Mouse (Mus musculus) megakaryocyte progenitor cell, adult 5-6 weeks (primary cell): ENCODE data around the gene Cd4. TPM values are rescaled to one million over a fixed set of nuclear protein-coding genes. Genes with fewer than 3 reads are reported as not detected.

Experiments
- ATAC-seq: replicated peaks from 2 replicates; pipeline ENCODE4 v1.8.0; 2016; ENCODE audit warnings: mild to moderate bottlenecking, moderate TSS enrichment, inconsistent platforms; ENCODE audit not compliant: poor library complexity
- total RNA-seq, 2 experiments: library from RNA; stranded (forward) in 1 of 2; stranded (reverse) in 1 of 2; fragments of 157-497, 149-512 nt in 1 of 2; fragments of 200-1000 nt in 1 of 2; gene quantifications; 2 replicates each; pipeline versions ENCODE4 v1.2.3 to v1.2.4; 2015 to 2017

The Cd4 gene
- total RNA-seq, 2 experiments from 2014 or later: 0.08 to 0.42 TPM

DNA sequence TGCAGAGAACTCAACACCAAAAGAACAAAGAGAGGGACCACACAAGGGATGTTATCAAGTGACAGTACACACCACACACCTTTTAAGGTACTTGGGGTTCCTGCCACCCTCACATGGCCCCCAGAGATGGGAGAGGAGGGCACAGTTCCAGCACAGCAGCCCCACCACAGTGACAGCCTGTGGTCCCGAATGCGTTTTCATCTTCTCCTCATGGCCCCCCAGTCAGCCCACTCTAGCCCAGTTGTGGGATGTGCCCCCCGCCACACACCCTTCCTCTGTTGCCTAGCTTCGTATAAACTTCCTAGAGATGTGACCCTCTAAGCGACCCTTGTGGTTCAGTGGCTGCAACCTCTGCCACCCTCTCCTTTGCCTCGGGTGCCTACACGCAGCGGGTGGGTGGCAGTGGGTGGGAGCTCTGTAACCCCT is 2.1 kb downstream of the Cd4 start:
- no peak for ATAC-seq

DNA sequence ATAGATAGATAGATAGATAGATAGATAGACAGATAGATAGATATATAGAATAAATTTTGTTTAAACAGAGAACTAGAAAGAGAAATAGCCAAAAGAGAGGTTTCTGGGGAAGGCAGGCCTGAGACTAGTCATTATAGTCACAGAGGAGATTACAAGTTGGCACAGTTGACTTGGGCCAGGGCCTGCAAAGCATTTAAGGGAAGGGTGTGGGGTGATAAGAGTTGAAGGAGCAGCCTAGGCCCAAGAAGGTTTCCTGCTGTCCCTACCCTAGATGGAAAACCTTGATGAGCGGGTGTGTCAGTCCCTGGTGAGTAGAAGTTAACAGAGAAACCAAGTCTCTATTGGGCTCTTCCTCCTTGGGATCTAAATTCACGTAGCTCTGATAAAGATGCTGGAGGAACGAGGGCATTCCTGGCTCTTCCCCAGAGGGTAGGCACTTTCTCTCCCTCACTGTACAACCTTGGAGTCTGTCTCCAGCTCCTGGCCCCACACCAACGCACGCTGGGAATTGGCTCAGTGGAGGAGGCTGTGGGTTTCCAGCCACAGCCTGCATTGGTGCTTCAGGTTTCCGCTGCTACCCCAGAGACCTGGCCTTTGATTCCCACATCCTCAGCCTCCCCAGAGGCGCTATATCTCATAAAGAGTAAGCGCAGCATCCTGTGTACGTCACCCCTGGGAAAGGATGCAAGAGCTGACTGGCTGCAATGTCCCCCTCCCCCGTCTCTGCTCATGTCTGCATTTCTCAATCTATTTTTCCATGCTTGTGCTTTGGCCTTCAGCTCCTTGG is 3.1 kb downstream of the Cd4 start:
- ATAC-seq: peak; percentile 65

DNA sequence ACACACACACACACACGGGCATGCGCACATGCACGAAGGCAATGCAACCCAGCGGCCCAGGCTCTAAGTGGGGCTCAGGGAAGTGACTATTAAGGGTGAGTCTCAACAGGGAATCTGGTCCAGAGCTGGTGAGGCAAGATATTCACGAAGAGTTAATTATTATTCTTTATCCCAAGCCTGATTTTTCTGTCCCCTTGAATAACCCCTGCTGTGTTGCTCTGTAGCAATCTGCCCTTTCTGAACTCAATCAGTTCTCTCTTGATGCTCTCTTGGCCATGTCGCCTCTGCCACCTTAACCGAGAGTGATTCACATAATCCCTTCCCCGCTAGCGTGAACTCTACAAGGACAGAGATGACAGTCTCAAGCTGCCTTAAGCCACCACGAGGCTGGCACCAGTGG is 4.7 kb downstream of the Cd4 start:
- ATAC-seq: no peak

- no peak for ATAC-seq
These were observed 6.2 kb downstream of the Cd4 start for GRCm38 (mm10) chr6:124881821-124882220.

- no peak for ATAC-seq
These were observed 8.6 kb downstream of the Cd4 start for GRCm38 (mm10) chr6:124879390-124879789.

- ATAC-seq: peak; percentile 48
These were observed 13.7 kb downstream of the Cd4 start for GRCm38 (mm10) chr6:124874348-124874747.

- no peak for ATAC-seq
These were observed 21.5 kb downstream of the Cd4 start for GRCm38 (mm10) chr6:124866560-124866959.

GRCm38 (mm10) chr6:124865766-124866362 is 22.2 kb downstream of the Cd4 start:
- ATAC-seq: no peak

- peak; percentile 57 for ATAC-seq
These were observed 24.2 kb downstream of the Cd4 start, which contains the start of gene Gpr162 for GRCm38 (mm10) chr6:124863658-124864298. TSS of gene Gpr162 (minus strand) at chr6:124863983.

GRCm38 (mm10) chr6:124863125-124863657 is 24.8 kb downstream of the Cd4 start:
- ATAC-seq: no peak

DNA sequence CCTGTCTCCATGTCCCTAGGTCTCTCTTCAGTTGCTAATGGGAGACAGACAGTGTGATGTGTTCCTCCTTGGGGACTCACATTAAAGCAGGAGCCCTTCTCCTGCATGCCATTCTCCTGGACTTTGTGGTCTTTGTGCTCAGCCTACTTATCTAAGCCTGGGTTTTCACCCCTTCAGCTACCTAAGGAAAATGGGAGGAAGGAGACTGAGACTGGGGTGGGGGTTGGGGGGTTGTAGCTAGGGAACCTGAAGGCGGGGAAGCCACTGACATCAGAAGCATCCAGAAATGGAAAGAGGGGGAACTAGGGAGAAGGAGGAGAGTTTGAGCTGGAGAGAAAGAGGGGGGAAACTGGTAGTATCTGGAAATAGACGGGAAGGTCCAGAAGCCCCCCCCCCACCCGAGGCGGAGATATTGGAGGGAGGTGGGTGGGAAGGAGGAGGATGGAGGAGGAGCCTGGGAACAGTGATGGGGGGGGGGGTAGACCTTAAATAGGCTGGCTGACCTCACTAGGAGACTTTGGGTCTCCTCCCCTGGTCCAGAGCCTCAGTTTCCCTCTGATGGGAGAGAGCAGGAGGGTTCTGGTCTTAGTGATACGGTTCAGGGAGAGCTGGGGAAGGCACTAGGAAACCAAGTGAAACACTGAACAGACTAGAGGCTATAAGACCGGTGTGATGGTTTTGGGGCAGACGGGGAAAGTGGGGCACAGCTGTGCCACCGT is 25.5 kb downstream of the Cd4 start:
- no peak for ATAC-seq

DNA sequence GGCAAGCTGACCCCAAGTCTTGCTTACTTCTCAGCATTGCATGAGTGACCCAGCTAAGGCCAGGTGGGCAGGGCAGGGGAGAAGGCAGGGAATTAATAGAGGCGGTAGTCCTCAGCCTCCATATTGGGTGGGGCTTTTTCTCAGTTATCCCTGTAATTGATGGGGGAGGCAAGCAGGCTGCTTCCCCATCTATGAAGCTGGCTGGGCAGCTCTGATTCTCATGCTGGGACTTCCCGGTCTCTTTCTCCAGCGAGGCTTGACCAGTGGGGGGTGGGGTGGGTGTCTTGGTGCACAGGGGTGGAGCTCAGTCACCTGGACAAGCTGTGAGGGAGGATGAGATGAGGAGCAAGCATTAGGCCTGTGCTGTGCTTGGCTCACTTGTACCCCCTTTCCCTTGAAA is 26.2 kb downstream of the Cd4 start:
- ATAC-seq: no peak

DNA sequence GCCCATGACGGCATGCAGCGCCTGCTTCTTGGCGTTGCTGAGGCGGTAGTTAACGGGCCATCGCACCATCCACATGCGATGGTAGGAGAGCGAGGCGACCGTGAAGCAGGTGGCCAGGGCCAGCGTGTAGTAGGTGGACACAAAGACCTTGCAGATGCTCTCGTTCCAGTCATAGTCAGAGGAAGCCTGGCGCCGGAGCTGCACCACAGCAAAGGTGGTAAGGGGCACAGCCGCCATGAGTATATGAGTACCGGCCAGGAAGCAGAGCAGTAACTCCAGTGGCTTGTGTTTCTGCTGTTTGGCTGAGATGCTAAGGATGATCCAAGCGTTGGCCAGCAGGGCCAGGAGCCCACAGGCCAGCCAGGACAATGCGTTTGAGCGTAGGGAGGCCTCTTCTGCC is 26.8 kb downstream of the Cd4 start:
- ATAC-seq: no peak

DNA sequence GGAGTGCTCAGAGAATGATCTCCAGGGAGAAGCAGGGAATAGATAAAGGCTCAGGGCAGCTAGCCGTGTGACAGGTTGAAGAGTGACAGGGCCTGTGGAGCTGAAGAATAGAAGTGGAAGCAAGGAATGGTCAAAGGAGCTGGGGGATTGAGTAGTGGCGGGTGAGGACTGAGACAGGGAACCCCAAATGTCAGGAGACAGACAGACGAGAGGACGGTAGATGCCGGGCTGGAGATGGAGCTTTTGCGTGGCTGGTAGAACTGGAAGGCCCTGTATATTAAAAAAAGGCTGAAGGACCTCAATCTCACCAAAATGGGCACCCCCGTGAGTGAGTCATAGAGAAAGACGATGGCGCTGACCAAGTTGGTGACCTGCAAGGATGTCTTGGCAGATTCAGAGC is 27.5 kb downstream of the Cd4 start:
- no peak for ATAC-seq

GRCm38 (mm10) chr6:124859725-124860124 is 28.3 kb downstream of the Cd4 start:
- ATAC-seq: peak; percentile 75

DNA sequence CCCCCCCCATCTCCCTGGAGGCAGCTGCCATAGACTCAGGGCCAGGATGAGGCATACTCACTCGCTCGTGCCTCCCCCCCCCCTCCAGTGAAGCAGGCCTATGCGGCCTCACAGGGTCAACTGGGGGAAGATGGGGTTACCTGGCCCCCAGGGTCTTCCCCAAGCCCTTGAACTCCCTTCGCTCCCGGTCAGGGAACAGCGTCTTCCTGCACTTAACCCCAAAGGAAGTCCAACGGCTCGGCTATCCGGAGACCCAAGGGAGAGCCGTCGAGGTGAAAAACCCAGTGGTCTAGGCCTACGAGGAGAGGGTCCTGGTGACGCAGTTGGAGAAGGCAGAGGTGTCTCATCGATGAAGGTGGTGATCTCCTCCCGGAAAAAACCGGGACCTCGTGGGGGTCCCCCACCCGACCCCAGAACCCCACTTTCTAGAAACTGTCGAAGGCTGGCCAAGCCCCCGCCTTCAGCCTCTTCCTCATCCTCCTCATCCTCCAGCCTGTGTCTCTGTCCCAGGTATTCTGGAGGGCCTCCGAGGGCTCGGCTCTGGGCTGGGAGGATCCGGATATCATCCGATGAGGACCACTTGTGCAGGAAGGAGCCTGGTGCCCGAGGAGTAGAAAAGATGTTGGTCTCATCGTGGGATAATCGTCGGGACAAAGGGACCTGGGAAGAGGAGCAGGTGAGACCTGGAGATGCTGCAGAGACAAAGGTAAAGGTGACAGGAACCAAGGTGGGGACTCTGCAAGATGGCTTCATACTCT is 29.3 kb downstream of the Cd4 start:
- no peak for ATAC-seq

GRCm38 (mm10) chr6:124857840-124858530 is 30.0 kb downstream of the Cd4 start:
- no peak for ATAC-seq

DNA sequence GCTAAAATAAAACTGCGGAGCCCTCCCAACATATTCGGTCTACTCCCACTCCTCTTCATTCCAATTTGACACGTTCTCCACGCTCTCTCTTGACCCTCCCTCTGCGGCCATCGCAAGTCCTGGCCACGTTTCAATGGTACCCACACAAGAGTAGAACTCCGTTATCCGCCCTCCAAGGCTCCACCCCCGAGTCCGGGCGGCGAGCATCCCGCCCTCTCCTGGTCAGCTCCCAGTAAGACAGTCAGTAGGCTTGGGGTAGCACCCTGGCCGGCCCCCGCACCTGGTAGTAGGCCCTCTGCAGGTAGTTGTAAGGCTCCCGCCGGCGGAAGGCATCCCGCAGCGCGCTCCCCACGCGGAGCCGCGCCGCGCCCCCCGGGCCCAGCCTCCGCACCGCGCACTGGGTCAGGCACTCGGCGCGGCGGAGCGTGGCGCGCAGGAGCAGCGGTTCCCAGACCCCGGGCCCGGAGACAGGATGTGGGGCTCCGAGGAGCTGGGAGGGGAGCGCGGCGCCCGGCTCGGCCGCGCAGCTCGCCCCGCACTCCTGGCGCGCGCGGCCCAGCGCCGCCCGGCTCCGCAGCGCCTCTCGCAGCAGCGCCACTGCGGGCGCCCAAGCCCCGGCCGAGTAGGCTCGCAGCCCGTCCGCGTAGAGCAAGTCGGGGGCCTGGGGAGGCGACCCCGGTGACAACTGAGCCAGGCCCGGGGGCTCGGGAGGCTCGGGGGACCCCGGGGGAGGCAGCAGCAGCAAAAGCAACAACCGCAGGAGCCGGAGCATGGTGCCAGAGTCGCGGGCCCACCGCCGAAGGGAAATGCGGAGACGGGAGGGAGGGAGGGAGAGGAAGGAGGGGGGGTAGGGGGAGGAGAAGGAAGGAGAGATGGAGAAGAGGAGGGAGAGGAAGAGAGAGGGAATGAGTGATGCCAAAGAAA is 30.8 kb downstream of the Cd4 start, which contains the start of gene P3h3:
P3h3 (minus strand) TSS at position 837 of the 924 bp plus-strand sequence.
- ATAC-seq: peak; percentile 84

GRCm38 (mm10) chr6:124856321-124856720 is 31.7 kb downstream of the Cd4 start:
- no peak for ATAC-seq
